Mouse (Mus musculus) testis, adult 2 months (tissue): ENCODE results near the gene Grm5.

Source experiments
- CTCF ChIP-seq: fragments of 200-500 bp; IDR thresholded peaks from 2 replicates; pipeline ENCODE4 v1.5.1; 2012; ENCODE audit warnings: low read depth, mild to moderate bottlenecking, inconsistent platforms, low read length, moderate library complexity; ENCODE audit not compliant: control insufficient read depth, insufficient read depth, insufficient replicate concordance
- POLR2A ChIP-seq: fragments of 200-500 bp; IDR thresholded peaks from 2 replicates; pipeline ENCODE4 v1.6.1; 2012; ENCODE audit warnings: low read depth, mild to moderate bottlenecking, inconsistent platforms, low read length, moderate library complexity; ENCODE audit not compliant: control insufficient read depth

GRCm38 (mm10) chr7:87565300-87565699 is 18.7 kb upstream of the Grm5 start:
- TF ChIP-seq CTCF (no peak), POLR2A (no peak)
